Mouse (Mus musculus): ENCODE results near the gene Usp48.

DNA sequence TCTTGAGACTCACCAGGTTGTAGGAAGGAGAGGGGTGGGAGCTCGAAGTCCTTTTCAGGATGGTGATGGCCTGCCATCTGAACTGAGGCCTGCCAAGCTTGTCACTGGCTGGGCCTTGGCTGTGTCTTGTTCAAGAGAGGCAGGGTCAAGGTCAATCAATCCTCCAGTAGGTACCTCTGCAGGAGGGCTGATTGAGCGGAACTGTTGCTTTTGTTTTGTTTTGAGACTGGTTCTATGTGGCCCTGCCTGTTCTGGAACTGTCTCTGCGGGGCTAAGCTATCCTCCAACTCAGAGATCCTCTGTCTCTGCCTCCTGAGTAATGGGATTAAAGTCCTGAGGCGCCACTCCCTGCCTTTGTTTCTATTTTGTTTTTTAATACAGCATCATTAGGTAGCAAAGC is 66.0 kb downstream of the Usp48 start:
- TF ChIP-seq GATA1 (IDR thresholded peaks at IDR 0.05; ENCODE audit: borderline replicate concordance, low read length): no peak
- TF ChIP-seq FLI1 (IDR thresholded peaks at IDR 0.05; ENCODE audit: low read length): no peak

All from megakaryocyte, embryonic 14.5 days (primary cell).